Mouse (Mus musculus) testis, postnatal 10 days (tissue): Measurements from ENCODE around the gene Dhx58.

ENCODE experiments used
- DNase-seq: peaks from one replicate; pipeline ENCODE4 v3.0.0; 2021; ENCODE audit warnings: low spot score

The Dhx58 gene

GRCm38 (mm10) chr11:100721776-100722492 lies 17.9 kb upstream of the Dhx58 start:
- DNase-seq, result no peak

- DNase-seq, result no peak
Observed at GRCm38 (mm10) chr11:100721254-100721653, 17.2 kb upstream of the Dhx58 start.

GRCm38 (mm10) chr11:100720345-100720744 lies 16.3 kb upstream of the Dhx58 start:
- no peak for DNase-seq

- no peak for DNase-seq
Observed at GRCm38 (mm10) chr11:100719893-100720292, 15.8 kb upstream of the Dhx58 start.

DNA sequence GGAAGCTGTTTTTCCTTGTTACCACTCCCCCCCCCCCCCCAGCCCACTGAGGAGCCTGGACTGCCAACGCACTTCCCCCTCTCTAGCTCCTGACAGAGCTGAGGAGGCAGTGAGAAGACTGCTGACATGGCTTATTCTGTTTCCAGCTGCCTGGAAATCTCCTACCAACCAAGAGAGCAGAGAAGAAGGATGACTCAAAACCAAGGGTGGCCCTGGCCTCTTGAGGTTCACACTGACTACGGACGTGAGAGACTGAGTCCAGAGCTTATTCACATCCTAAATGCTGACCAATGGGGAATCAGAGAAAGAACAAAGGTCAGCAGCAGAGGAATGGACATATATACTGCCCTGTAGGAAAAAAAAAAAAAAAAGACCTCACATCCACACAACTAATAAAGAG lies 15.2 kb upstream of the Dhx58 start:
- no peak for DNase-seq

GRCm38 (mm10) chr11:100718866-100719265 lies 14.8 kb upstream of the Dhx58 start:
- DNase-seq, result no peak

GRCm38 (mm10) chr11:100718462-100718861 lies 14.4 kb upstream of the Dhx58 start:
- DNase-seq, result no peak

GRCm38 (mm10) chr11:100716649-100717048 lies 12.6 kb upstream of the Dhx58 start:
- DNase-seq, result no peak

- DNase-seq, result no peak
Observed at GRCm38 (mm10) chr11:100714948-100715347, 10.9 kb upstream of the Dhx58 start.

DNA sequence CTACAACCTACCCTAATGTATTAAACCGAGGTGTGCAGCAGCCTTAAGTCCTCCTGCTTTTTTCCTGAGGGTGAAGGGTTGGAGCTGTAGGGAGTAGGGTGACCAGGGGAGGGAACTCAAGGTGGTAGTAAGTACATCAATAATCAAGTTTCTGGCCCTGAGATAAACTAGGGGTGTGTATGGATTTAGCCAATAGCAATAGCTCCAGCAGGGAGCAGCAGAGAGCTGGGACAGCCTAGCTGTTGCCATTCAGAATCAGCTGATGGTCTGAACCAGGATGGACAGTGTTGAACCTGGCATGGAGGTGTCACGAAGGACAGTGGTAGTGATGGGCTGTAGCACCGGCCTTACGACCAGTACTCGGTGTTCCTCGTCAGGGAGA lies 10.5 kb upstream of the Dhx58 start:
- DNase-seq, result peak; percentile 92

GRCm38 (mm10) chr11:100713735-100714533 lies 9.9 kb upstream of the Dhx58 start, which contains the start of gene Hspb9:
Hspb9 (plus strand) TSS chr11:100713850.
- DNase-seq, result peak; percentile 76

GRCm38 (mm10) chr11:100713174-100713573 lies 9.1 kb upstream of the Dhx58 start:
- DNase-seq, result no peak

DNA sequence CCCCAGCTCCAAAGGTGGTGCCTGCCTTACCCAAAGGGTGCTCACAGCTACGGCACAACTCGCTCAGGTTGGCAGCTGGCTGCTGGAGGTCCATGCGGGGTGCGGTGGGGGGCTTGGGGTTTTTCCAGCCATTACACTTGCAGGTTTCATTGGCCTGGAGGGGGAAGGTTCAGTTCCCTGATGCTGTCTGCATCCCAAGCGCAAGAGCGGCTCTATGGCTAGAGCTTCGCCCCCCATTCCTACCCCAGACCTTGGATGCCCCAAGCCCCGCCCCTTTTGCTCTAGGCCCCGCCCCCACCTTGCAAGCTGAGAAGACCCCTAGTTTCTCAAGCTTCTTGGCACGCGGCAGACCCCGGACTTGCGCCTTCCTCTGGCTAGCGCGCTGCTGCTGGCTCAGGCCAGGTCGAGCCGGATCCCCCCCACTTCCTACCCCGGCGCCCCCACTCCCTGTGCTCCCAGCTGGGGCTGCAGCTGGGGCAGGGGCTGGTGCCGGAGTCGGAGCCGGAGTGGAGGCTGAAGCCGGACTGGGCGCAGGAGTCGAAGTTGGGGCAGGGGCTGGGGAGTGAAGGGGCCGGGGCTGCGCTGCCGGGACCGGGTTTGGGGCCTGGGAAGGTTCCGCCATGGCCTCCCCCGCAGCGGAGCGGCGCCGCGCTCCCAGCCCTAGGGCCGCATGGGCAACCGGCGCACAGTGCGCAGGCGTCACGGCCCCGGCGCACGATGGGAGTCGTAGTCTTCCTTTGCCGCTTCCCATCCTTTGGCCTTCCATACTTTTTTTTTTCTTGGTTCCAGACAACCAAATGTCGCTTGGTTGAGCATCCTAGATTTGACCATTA lies 7.9 kb upstream of the Dhx58 start, which contains the start of gene Kat2a:
Kat2a (minus strand) TSS at position 683 of the 833 bp plus-strand sequence.
- DNase-seq, result peak; percentile 90

- DNase-seq, result no peak
Observed at GRCm38 (mm10) chr11:100710977-100711376, 6.9 kb upstream of the Dhx58 start.

DNA sequence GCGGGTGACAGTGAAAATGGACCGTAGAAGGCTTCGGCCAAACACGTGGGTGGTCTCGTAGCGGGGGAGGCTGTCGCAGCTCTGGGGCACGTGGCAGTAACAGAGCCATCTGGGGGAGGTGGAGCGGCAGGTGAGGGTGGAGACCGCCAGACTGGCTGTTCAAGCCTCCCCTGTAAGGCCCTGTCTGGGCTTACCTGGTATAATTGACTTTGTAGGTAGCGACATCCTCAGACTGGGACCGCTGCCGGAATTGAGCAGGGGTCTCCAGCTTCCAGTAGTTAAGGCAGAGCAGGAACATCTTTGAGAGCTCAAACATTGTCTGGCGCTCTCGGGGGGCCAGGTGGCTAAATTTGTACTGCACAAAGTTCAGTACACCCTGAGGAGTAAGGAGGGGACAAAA lies 6.5 kb upstream of the Dhx58 start:
- no peak for DNase-seq

DNA sequence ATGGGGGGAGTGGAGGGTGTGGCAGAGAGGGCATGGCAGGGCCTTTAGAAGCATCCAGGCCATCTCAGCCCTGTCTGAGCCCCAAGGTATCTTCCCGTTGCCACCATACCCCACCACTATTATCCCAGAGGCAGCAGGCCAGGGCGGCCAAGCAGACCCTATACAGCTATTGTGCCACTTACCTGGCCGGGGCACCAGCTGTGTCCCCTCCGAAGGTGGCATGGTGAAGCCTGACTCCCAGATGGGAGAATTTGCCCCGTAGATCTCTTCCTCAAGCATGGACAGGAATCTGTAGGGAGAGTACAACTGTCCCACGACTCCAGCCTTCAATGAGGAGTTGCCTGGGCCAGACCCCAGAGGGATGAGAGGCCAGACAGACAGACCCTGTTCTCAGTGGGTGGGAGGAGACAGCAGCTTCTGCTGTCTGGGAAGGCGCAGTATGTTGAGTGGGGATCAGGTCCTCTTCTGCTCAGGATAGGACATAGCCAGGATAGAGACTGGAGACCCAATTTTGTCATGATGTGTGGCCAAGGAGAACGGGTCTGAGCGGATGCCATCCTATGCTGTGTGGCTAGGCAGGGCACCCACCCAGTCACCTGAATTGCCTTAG lies 5.2 kb upstream of the Dhx58 start:
- no peak for DNase-seq

GRCm38 (mm10) chr11:100705095-100705747 lies 1.1 kb upstream of the Dhx58 start:
- DNase-seq, result no peak

GRCm38 (mm10) chr11:100703366-100703765 lies 705 bp downstream of the Dhx58 start:
- DNase-seq, result no peak

GRCm38 (mm10) chr11:100702906-100703305 lies 1.2 kb downstream of the Dhx58 start:
- no peak for DNase-seq

- DNase-seq, result no peak
Observed at GRCm38 (mm10) chr11:100702081-100702851, 1.8 kb downstream of the Dhx58 start.

DNA sequence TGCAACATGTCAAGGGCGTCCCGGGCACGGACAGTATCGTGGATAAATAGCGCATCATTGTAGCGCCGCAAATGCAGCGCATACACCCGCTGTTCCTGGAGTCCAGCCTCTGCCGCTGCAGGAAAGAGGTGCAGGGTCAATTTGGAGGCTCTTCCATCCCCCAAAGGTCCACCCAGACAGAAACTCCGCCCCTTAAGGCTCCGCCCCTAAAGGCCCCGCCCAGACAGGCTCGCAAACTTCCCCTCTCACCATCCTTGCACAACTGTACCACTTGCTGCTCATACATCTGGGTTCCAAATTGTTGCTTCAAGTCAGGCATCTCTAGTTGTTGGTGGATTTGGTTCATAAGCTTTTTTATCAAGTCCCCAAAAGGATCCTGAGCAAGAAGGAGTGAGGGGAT lies 2.8 kb downstream of the Dhx58 start:
- peak; percentile 83 for DNase-seq
